Mouse (Mus musculus) ES-CJ7 (cell line): ENCODE data around the gene Hdac9.

ENCODE experiments used
- DNase-seq: peaks from one replicate; pipeline ENCODE4 v3.0.0; 2011; ENCODE audit warnings: low read depth, low spot score

Hdac9 gene

DNA sequence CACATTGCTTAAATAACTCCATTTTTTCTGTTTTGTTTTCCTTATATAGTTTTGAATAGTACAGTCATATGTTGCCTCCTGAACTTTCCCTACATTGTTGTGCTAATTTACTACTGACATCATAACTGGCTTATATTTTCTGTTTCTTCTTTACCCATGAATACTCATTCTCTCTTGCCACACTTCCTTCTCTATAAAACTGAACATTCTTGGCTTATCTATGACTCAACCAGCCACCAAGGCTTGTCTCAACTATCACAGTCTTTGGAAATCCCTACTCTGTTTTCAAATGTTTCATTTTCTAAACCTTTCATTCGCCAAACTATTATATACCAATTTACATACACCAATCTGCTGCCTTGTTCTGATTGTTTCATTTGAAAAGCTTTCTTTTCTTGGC lies 108.7 kb downstream of the Hdac9 start:
- DNase-seq = no peak

DNA sequence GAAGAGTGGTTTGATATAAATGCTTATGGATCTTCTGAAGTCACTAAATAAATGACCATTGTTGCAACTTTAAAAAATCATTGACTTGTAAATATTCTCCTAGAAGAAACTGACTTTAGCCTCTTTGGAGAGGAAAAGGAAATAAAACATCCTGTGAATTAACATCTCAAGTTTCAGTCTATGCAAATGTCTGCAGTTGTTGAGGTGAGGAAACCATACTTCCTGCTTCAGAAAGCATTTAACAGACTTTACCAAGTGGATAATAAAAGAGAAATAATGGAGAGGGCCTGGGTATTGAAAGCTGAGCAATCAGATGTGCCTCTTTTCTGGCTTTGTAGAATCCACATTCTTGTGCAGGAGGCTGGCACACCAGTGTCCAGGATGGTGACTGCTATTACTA lies 110.4 kb downstream of the Hdac9 start:
- no peak for DNase-seq

- DNase-seq = no peak
These were observed 113.2 kb downstream of the Hdac9 start for GRCm38 (mm10) chr12:34803721-34804120.

DNA sequence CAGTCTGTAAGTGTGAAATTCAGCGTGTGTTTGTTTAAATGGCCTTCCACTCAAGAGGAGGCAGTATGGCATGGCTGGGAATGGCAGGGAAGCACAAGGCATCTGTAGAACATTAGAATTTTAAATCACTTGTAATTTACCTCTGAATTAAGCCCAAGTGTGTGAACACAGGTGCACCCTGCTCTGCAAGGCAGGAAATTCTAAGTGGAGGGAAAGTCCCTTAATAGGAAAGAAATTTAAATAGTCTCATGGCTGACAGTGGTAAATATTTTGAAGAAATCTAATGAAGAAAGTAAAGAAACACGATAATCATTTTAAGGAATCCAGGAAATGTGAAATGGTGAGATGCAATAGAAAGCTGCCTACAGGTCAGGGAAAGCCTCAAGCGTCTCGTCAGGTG lies 114.6 kb downstream of the Hdac9 start:
- no peak for DNase-seq

DNA sequence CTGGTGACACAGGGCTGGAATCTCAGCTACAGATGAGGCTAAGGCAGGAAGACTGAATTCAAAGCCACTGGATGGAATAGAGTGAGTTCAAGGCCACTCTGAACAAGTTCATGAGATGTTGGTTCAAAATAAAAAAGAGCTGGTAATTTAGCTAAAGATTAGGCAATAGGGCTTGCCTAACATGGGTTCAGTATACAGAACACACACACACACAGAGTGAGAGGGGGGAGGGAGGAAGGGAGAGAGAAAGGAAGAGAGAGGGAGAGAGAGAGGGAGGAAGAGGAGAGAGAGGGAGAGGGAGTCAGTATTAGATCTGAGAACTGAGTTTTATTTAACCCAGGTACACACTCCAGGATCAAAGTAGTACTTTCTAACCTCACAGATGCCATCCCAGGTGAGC lies 115.1 kb downstream of the Hdac9 start:
- DNase-seq = no peak

- DNase-seq = no peak
These were observed 119.5 kb downstream of the Hdac9 start for GRCm38 (mm10) chr12:34797389-34797788.

- DNase-seq = no peak
These were observed 121.4 kb downstream of the Hdac9 start for GRCm38 (mm10) chr12:34795487-34795886.

- no peak for DNase-seq
These were observed 124.8 kb downstream of the Hdac9 start for GRCm38 (mm10) chr12:34792113-34792452.

DNA sequence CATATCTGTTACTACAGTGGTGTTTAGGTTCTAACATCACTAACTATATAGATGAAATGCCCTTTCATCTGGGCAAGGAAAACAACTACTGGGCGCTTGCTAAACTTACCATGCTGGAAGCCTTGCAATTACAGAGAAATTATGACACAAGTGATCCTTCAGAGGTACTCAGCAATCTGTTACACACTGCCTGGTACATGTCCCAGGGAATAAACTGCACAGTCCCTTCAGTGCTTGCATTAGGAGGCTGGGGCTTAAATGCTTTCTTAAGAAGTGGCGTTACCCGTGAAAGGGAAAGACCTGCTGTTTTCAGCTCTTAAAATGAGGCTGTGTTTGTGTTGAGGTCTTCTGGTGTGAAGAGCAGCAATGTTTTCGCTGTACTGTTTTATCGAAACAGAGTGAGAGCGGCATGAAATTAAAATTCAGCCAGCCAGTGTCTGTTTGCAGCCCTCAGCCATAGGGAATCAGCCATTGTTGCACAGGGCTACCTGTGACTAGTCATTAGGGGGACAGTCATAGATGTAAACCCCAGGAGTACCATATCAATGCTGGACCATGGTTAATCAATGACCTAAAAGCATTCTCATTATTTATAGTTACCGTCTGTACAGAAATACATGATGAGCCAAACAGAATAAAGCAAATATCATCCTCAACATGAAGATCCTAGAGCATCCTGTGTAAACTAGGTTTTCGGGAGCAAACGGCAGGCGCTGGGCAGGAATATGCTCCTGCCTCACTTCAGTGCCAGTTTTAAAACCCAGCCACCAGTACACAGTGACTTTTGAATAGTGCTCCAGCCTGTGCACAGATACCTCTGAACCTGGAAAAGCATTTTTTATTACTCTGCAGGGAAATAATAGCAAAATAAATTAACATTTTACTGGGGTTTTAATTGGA lies 125.4 kb downstream of the Hdac9 start:
- no peak for DNase-seq

DNA sequence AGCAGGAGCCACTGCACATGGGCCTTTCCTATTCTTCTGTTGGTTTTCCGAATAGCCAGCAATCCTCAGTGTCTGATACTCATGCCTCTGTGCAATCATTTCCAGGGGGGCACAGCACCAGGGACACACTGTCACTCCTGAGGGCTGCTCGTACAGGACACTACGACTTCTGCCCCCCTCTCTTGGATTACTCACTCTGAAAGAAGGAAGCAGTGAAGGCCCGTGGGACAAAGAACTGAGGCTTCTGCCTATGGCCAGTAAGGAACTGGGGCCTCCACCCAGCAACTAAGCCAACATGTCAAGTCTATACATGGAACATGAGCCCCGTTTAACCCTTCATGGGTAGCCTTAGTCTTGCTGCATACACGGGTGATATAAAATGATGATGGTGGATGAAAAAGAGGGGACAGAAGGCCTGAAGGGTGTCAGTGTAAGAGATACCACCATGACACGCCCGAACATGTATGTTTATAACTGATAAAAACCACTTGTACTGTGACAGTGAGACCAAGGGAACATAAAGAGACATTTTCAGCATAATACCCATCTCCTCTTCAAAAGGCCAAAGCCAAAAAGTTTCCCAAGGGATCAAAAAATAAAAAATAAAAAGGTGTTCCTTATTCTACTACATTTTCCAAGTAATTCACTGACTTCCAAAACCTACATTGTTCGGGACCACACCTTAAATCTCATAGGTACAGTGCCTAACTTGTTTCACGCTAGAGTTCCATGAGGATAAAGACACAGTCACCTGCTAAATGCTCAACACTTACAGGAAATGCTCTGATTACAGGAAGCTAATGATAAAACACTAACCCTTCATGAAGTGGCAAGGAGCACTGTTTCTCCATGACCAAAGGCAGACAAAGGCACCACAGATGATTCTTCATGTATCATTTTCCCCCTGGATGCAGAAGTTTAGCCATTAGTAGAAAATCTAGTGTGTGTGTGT lies 127.6 kb downstream of the Hdac9 start:
- DNase-seq = no peak

DNA sequence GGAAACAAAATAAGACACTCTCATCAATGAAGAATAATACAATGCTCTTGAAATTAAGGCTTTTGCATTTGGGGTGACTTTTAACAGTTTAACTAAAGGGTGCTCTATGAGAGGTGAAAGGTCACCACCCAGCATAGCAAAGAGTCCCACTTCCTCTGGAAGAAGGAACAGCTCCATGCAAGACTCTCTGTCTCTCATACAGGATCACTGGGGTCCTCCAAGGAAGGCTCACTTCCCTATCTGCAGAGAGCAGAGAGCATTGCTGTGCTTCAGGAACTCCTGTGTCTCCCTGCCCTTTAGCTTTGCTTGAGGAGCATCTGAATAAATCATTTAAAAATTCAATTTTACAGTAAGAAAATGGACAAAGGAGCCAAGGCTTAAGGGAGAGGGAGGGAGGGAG lies 129.5 kb downstream of the Hdac9 start:
- DNase-seq = no peak

GRCm38 (mm10) chr12:34783574-34783973 lies 133.3 kb downstream of the Hdac9 start:
- no peak for DNase-seq

- no peak for DNase-seq
These were observed 137.4 kb downstream of the Hdac9 start for GRCm38 (mm10) chr12:34779368-34779957.

DNA sequence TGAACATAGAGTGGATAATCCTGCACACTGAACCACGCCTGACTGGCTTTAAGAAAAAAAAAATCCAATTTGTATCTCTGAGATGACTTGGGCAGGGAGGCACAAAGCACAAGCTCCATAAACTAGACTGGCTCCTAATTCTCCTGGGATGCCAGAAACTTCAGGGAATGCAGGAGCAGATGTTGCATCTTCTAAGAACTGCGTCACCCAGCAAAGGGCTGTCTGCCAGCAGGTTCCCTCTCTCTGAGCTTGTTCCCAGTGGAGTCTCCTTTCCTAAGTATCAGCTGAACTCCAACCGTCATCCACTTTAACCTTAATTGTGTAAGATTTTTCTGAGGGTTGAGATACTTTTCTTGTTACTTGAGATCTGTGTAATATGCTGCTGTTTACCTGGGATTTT lies 140.7 kb downstream of the Hdac9 start:
- DNase-seq = no peak

- no peak for DNase-seq
These were observed 142.8 kb downstream of the Hdac9 start for GRCm38 (mm10) chr12:34774071-34774470.

- no peak for DNase-seq
These were observed 149.6 kb downstream of the Hdac9 start for GRCm38 (mm10) chr12:34767226-34767775.

- no peak for DNase-seq
These were observed 169.6 kb downstream of the Hdac9 start for GRCm38 (mm10) chr12:34747266-34747665.

- no peak for DNase-seq
These were observed 191.7 kb downstream of the Hdac9 start for GRCm38 (mm10) chr12:34725204-34725603.

GRCm38 (mm10) chr12:34724274-34724673 lies 192.6 kb downstream of the Hdac9 start:
- DNase-seq = no peak

- no peak for DNase-seq
These were observed 193.9 kb downstream of the Hdac9 start for GRCm38 (mm10) chr12:34722831-34723490.

GRCm38 (mm10) chr12:34720906-34721305 lies 196.0 kb downstream of the Hdac9 start:
- no peak for DNase-seq
